Mouse (Mus musculus): ENCODE measurements at regions not wholly inside any gene's neighbourhood (a gene's known extent, or its start where the extent isn't known, plus 50 kb on each side); places are given as distances from the start of the nearest gene placed in this dataset.
"Not testable (repeated sequence)": the region's sequence is repeated elsewhere in the genome, so short reads cannot be mapped to it uniquely, and the experiment has no call there.

GRCm38 (mm10) chr15:19242962-19243361 is 424.2 kb downstream of the Cdh10 start:
- ATAC-seq; H3K36me3 ChIP-seq (ENCODE audit: control insufficient read depth, insufficient read depth); H3K4me2 ChIP-seq (replicated peaks; ENCODE audit: low read depth); H3K9ac ChIP-seq (ENCODE audit: low read depth, low read length); H3K27ac ChIP-seq (ENCODE audit: low read depth, low read length); H3K9me3 ChIP-seq (ENCODE audit: control insufficient read depth); H3K27me3 ChIP-seq (replicated peaks; ENCODE audit: control insufficient read depth, insufficient read depth, low read length); H3K4me3 ChIP-seq (ENCODE audit: low read depth, low read length); H3K4me1 ChIP-seq (replicated peaks; ENCODE audit: control insufficient read depth, insufficient read depth, low read length): not testable (repeated sequence)
- WGBS: 68% methylated on average over 2 of the region's 2 CpGs

- no peaks in the 10 kb centered on the region for H3K4me1 ChIP-seq (replicated peaks; ENCODE audit: control insufficient read depth, insufficient read depth, low read length)
- H3K27me3 ChIP-seq (replicated peaks; ENCODE audit: control insufficient read depth, insufficient read depth, low read length): no peaks in the 10 kb centered on the region
- no peaks in the 10 kb centered on the region for H3K9me3 ChIP-seq (ENCODE audit: control insufficient read depth)
- no peak for TF ChIP-seq CTCF (IDR thresholded peaks at IDR 0.05; ENCODE audit: low read depth)
- H3K9ac ChIP-seq (ENCODE audit: low read depth, low read length): no peak overlapping the region
- WGBS: 76% methylated on average over 4 of the region's 4 CpGs
- no peak overlapping the region for H3K4me2 ChIP-seq (replicated peaks; ENCODE audit: low read depth)
- H3K27ac ChIP-seq (ENCODE audit: low read depth, low read length): no peak overlapping the region
- H3K36me3 ChIP-seq (ENCODE audit: control insufficient read depth, insufficient read depth): no peaks in the 10 kb centered on the region
- no peak for ATAC-seq
- H3K4me3 ChIP-seq (ENCODE audit: low read depth, low read length): no peak overlapping the region
Observed at GRCm38 (mm10) chr15:19247489-19247888, 428.7 kb downstream of the Cdh10 start.

GRCm38 (mm10) chr15:19275968-19276826 is 457.4 kb downstream of the Cdh10 start:
- Histone ChIP-seq H3K27me3 (replicated peaks; ENCODE audit: control insufficient read depth, insufficient read depth, low read length) (no peaks in the 10 kb centered on the region), H3K27ac (ENCODE audit: low read depth, low read length) (no peak overlapping the region), H3K9me3 (ENCODE audit: control insufficient read depth) (no peaks in the 10 kb centered on the region), H3K4me2 (replicated peaks; ENCODE audit: low read depth) (no peak overlapping the region), H3K36me3 (ENCODE audit: control insufficient read depth, insufficient read depth) (no peaks in the 10 kb centered on the region), H3K4me1 (replicated peaks; ENCODE audit: control insufficient read depth, insufficient read depth, low read length) (no peaks in the 10 kb centered on the region), H3K9ac (ENCODE audit: low read depth, low read length) (no peak overlapping the region), H3K4me3 (ENCODE audit: low read depth, low read length) (no peak overlapping the region)
- ATAC-seq: no peak
- 44% methylated on average over 10 of the region's 10 CpGs for WGBS
- peak; percentile 60 for TF ChIP-seq CTCF (IDR thresholded peaks at IDR 0.05; ENCODE audit: low read depth)

GRCm38 (mm10) chr15:19316380-19316779 is 497.6 kb downstream of the Cdh10 start:
- no peak overlapping the region for H3K9ac ChIP-seq (ENCODE audit: low read depth, low read length)
- no peaks in the 10 kb centered on the region for H3K4me1 ChIP-seq (replicated peaks; ENCODE audit: control insufficient read depth, insufficient read depth, low read length)
- H3K4me2 ChIP-seq (replicated peaks; ENCODE audit: low read depth): no peak overlapping the region
- no peak overlapping the region for H3K27ac ChIP-seq (ENCODE audit: low read depth, low read length)
- WGBS: 80% methylated on average over 1 of the region's 1 CpGs
- H3K9me3 ChIP-seq (ENCODE audit: control insufficient read depth): no peaks in the 10 kb centered on the region
- ATAC-seq: no peak
- no peak for TF ChIP-seq CTCF (IDR thresholded peaks at IDR 0.05; ENCODE audit: low read depth)
- no peaks in the 10 kb centered on the region for H3K36me3 ChIP-seq (ENCODE audit: control insufficient read depth, insufficient read depth)
- no peak overlapping the region for H3K4me3 ChIP-seq (ENCODE audit: low read depth, low read length)
- no peaks in the 10 kb centered on the region for H3K27me3 ChIP-seq (replicated peaks; ENCODE audit: control insufficient read depth, insufficient read depth, low read length)

- no peak overlapping the region for H3K4me2 ChIP-seq (replicated peaks; ENCODE audit: low read depth)
- H3K4me1 ChIP-seq (replicated peaks; ENCODE audit: control insufficient read depth, insufficient read depth, low read length): no peaks in the 10 kb centered on the region
- no peaks in the 10 kb centered on the region for H3K36me3 ChIP-seq (ENCODE audit: control insufficient read depth, insufficient read depth)
- no peak overlapping the region for H3K27ac ChIP-seq (ENCODE audit: low read depth, low read length)
- WGBS: 76% methylated on average over 1 of the region's 1 CpGs
- no peaks in the 10 kb centered on the region for H3K27me3 ChIP-seq (replicated peaks; ENCODE audit: control insufficient read depth, insufficient read depth, low read length)
- H3K4me3 ChIP-seq (ENCODE audit: low read depth, low read length): no peak overlapping the region
- TF ChIP-seq CTCF (IDR thresholded peaks at IDR 0.05; ENCODE audit: low read depth): no peak
- H3K9me3 ChIP-seq (ENCODE audit: control insufficient read depth): no peaks in the 10 kb centered on the region
- H3K9ac ChIP-seq (ENCODE audit: low read depth, low read length): no peak overlapping the region
- no peak for ATAC-seq
Observed at GRCm38 (mm10) chr15:19356322-19356721, 537.6 kb downstream of the Cdh10 start.

GRCm38 (mm10) chr15:19360650-19361049 is 541.9 kb downstream of the Cdh10 start:
- ATAC-seq: no peak
- H3K4me1 ChIP-seq (replicated peaks; ENCODE audit: control insufficient read depth, insufficient read depth, low read length): no peaks in the 10 kb centered on the region
- H3K9me3 ChIP-seq (ENCODE audit: control insufficient read depth): no peaks in the 10 kb centered on the region
- H3K4me3 ChIP-seq (ENCODE audit: low read depth, low read length): no peak overlapping the region
- no peaks in the 10 kb centered on the region for H3K36me3 ChIP-seq (ENCODE audit: control insufficient read depth, insufficient read depth)
- H3K27ac ChIP-seq (ENCODE audit: low read depth, low read length): no peak overlapping the region
- TF ChIP-seq CTCF (IDR thresholded peaks at IDR 0.05; ENCODE audit: low read depth): peak; percentile 44
- no peak overlapping the region for H3K4me2 ChIP-seq (replicated peaks; ENCODE audit: low read depth)
- WGBS: 31% methylated on average over 3 of the region's 3 CpGs
- no peak overlapping the region for H3K9ac ChIP-seq (ENCODE audit: low read depth, low read length)
- H3K27me3 ChIP-seq (replicated peaks; ENCODE audit: control insufficient read depth, insufficient read depth, low read length): no peaks in the 10 kb centered on the region

Measured in intestine, postnatal 0 days (tissue).